Mouse (Mus musculus): ENCODE measurements around the gene Vmn2r59.
"Not testable (repeated sequence)": the region's sequence is repeated elsewhere in the genome, so short reads cannot be mapped to it uniquely, and the experiment has no call there.

Vmn2r59 gene

GRCm38 (mm10) chr7:42058923-42059322, at the start of gene Vmn2r59:
Vmn2r59 (minus strand) TSS chr7:42059023.
- in situ Hi-C loops (cut with MboI) = no loop called here

- in situ Hi-C loops (cut with MboI) = no loop called here
Measured at GRCm38 (mm10) chr7:42107470-42107869, 48.6 kb upstream of the Vmn2r59 start, which contains the start of gene Vmn2r60. Vmn2r60 (plus strand) TSS chr7:42107770.

GRCm38 (mm10) chr7:42107061-42107460, 48.2 kb upstream of the Vmn2r59 start:
- in situ Hi-C loops (cut with MboI) = not testable (repeated sequence)

All from mature B cell (primary cell).